Mouse (Mus musculus): ENCODE results near the gene Npl.

DNA sequence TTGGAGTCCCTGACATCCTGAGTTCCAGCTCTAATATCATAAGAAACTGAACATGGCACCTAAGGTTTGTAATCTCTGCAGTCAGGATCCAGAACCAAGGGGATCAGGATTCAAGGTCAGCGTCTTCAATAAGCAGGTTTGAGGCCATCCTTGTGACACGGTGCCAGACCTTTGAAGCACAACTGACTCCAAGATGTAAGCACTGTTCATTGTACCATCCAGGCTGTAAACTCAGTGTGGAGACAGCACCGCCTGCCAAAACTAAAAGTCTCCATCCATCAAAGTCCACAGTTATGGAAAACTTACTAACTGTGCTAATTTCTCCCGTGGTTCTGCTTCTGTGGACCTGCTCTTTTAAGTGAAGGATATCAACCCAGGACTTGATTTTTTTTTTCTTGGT lies 59.9 kb downstream of the Npl start:
- no peak for TF ChIP-seq GATA1 (IDR thresholded peaks at IDR 0.05; ENCODE audit: borderline replicate concordance, low read length)
- no peak for TF ChIP-seq CTCF (IDR thresholded peaks at IDR 0.05; ENCODE audit: low read depth, low read length)
- TF ChIP-seq GATA2 (IDR thresholded peaks at IDR 0.05; ENCODE audit: borderline replicate concordance, low read depth, low read length) = no peak
- no peak for TF ChIP-seq POLR2AphosphoS5 (IDR thresholded peaks at IDR 0.05; ENCODE audit: insufficient replicate concordance, low read depth, low read length)

Measured in G1E (cell line).